Mouse (Mus musculus) stomach, embryonic 16.5 days (tissue): ENCODE results near the gene Wfdc21. TPM values are rescaled to one million over a fixed set of nuclear protein-coding genes. Genes with fewer than 3 reads are reported as not detected.

Experiments used
- ATAC-seq: fragments of 200-750 bp; cut with Nextera tagmentation; 2 replicates; pipeline ENCODE4 v1.8.0; 2017; ENCODE audit warnings: moderate number of reproducible peaks, moderate TSS enrichment; ENCODE audit not compliant: insufficient read depth, low FRiP score
- H3K27ac ChIP-seq: fragments of 300-500 bp; sonication (generic); 2 replicates; pipeline ENCODE4 v1.5.1; 2014; ENCODE audit warnings: low read length
- H3K27me3 ChIP-seq: fragments of 300-500 bp; sonication (generic); 2 replicates; pipeline ENCODE4 v1.6.1; 2014; ENCODE audit warnings: low read length, control low read depth, mixed read lengths; ENCODE audit not compliant: control insufficient read depth, insufficient read depth
- H3K36me3 ChIP-seq: fragments of 300-500 bp; sonication (generic); 2 replicates; pipeline ENCODE4 v1.6.1; 2014; ENCODE audit warnings: low read length; ENCODE audit not compliant: control insufficient read depth, insufficient read depth
- H3K4me1 ChIP-seq: fragments of 300-500 bp; sonication (generic); 2 replicates; pipeline ENCODE4 v1.6.1; 2014; ENCODE audit warnings: low read length, control low read depth, mixed read lengths; ENCODE audit not compliant: control insufficient read depth, insufficient read depth
- H3K4me2 ChIP-seq: fragments of 300-500 bp; sonication (generic); 2 replicates; pipeline ENCODE4 v1.6.1; 2014; ENCODE audit warnings: low read depth, low read length, mixed read lengths
- H3K4me3 ChIP-seq: fragments of 300-500 bp; sonication (generic); replicated peaks from 2 replicates; pipeline ENCODE4 v1.5.1; 2014; ENCODE audit warnings: mild to moderate bottlenecking, low read length
- H3K9ac ChIP-seq: fragments of 300-500 bp; sonication (generic); 2 replicates; pipeline ENCODE4 v1.6.1; 2014; ENCODE audit warnings: low read length
- H3K9me3 ChIP-seq: fragments of 300-500 bp; sonication (generic); replicated peaks from 2 replicates; pipeline ENCODE4 v1.6.1; 2016; ENCODE audit warnings: low read length, control low read depth; ENCODE audit not compliant: control insufficient read depth
- WGBS: fragments of 180-500 bp; shearing (Covaris S2); extraction: QIAGEN DNeasy Blood & Tissue Kit; methylation state at CpG from one replicate; pipeline ENCODE4 v1.1.7; 2014; 5-methylcytosine and 5-hydroxymethylcytosine counted together
- polyA plus RNA-seq: library from polyadenylated mRNA; unstranded; fragments of >200 nt; fragmentation: Nextera tagmentation; extraction: Ambion mirVana; gene quantifications from 2 replicates; pipeline ENCODE4 v1.2.1, GENCODE M21; 2015

The Wfdc21 gene
- polyA plus RNA-seq, 1 experiment from 2014 or later, result 11.0 TPM

GRCm38 (mm10) chr11:83731116-83731515, 15.6 kb upstream of the Wfdc21 start:
- no peaks in the 10 kb centered on the region for H3K4me1 ChIP-seq
- no peak overlapping the region for H3K27ac ChIP-seq
- no peak overlapping the region for H3K4me3 ChIP-seq
- H3K4me2 ChIP-seq, result no peak overlapping the region
- no peak overlapping the region for H3K9ac ChIP-seq
- no peak for ATAC-seq
- 79% methylated on average over 1 of the region's 1 CpGs for WGBS
- peaks cover 4% of the 10 kb centered on the region; the same call in 1 of the 2 replicates for H3K9me3 ChIP-seq
- H3K36me3 ChIP-seq, result no peaks in the 10 kb centered on the region
- H3K27me3 ChIP-seq, result no peaks in the 10 kb centered on the region

- Histone ChIP-seq H3K4me1 (no peaks in the 10 kb centered on the region), H3K9ac (no peak overlapping the region), H3K4me2 (no peak overlapping the region), H3K4me3 (no peak overlapping the region), H3K9me3 (peaks cover 4% of the 10 kb centered on the region; the same call in 1 of the 2 replicates), H3K36me3 (no peaks in the 10 kb centered on the region), H3K27me3 (no peaks in the 10 kb centered on the region), H3K27ac (no peak overlapping the region)
- ATAC-seq, result no peak
- 76% methylated on average over 5 of the region's 5 CpGs for WGBS
Observed at GRCm38 (mm10) chr11:83733071-83733640, 13.6 kb upstream of the Wfdc21 start.

- WGBS, result 82% methylated on average over 1 of the region's 1 CpGs
- no peaks in the 10 kb centered on the region for H3K36me3 ChIP-seq
- H3K9ac ChIP-seq, result no peak overlapping the region
- no peak overlapping the region for H3K27ac ChIP-seq
- H3K4me3 ChIP-seq, result no peak overlapping the region
- H3K9me3 ChIP-seq, result peaks cover 4% of the 10 kb centered on the region; the same call in 1 of the 2 replicates
- H3K27me3 ChIP-seq, result no peaks in the 10 kb centered on the region
- H3K4me1 ChIP-seq, result no peaks in the 10 kb centered on the region
- ATAC-seq, result no peak
- no peak overlapping the region for H3K4me2 ChIP-seq
Observed at GRCm38 (mm10) chr11:83734215-83734614, 12.5 kb upstream of the Wfdc21 start.

- Histone ChIP-seq H3K9me3 (peaks cover 4% of the 10 kb centered on the region; the same call in 1 of the 2 replicates), H3K4me3 (no peak overlapping the region), H3K36me3 (no peaks in the 10 kb centered on the region), H3K9ac (no peak overlapping the region), H3K4me2 (no peak overlapping the region), H3K27ac (no peak overlapping the region), H3K4me1 (no peaks in the 10 kb centered on the region), H3K27me3 (no peaks in the 10 kb centered on the region)
- WGBS, result 63% methylated on average over 2 of the region's 2 CpGs
- ATAC-seq, result no peak
Observed at GRCm38 (mm10) chr11:83735881-83736280, 10.9 kb upstream of the Wfdc21 start.

GRCm38 (mm10) chr11:83737109-83737558, 9.6 kb upstream of the Wfdc21 start:
- no peaks in the 10 kb centered on the region for H3K36me3 ChIP-seq
- no peak overlapping the region for H3K4me3 ChIP-seq
- no peaks in the 10 kb centered on the region for H3K27me3 ChIP-seq
- peaks cover 4% of the 10 kb centered on the region; the same call in 1 of the 2 replicates for H3K9me3 ChIP-seq
- no peak overlapping the region for H3K4me2 ChIP-seq
- H3K9ac ChIP-seq, result no peak overlapping the region
- no peaks in the 10 kb centered on the region for H3K4me1 ChIP-seq
- no peak for ATAC-seq
- no peak overlapping the region for H3K27ac ChIP-seq
- WGBS, result 74% methylated on average over 3 of the region's 3 CpGs

- Histone ChIP-seq H3K36me3 (no peaks in the 10 kb centered on the region), H3K27me3 (no peaks in the 10 kb centered on the region), H3K9ac (no peak overlapping the region), H3K4me2 (no peak overlapping the region), H3K4me3 (no peak overlapping the region), H3K4me1 (no peaks in the 10 kb centered on the region), H3K27ac (no peak overlapping the region), H3K9me3 (no peaks in the 10 kb centered on the region)
- ATAC-seq, result no peak
- WGBS, result 22% methylated on average over 5 of the region's 5 CpGs
Observed at GRCm38 (mm10) chr11:83739241-83739640, 7.5 kb upstream of the Wfdc21 start.

- Histone ChIP-seq H3K9me3 (no peaks in the 10 kb centered on the region), H3K36me3 (no peaks in the 10 kb centered on the region), H3K27me3 (no peaks in the 10 kb centered on the region), H3K9ac (no peak overlapping the region), H3K4me2 (no peak overlapping the region), H3K4me3 (no peak overlapping the region), H3K4me1 (no peaks in the 10 kb centered on the region), H3K27ac (no peak overlapping the region)
- no peak for ATAC-seq
- 71% methylated on average over 4 of the region's 4 CpGs for WGBS
Observed at GRCm38 (mm10) chr11:83740443-83740991, 6.2 kb upstream of the Wfdc21 start.

- Histone ChIP-seq H3K4me2 (no peak overlapping the region), H3K27ac (no peak overlapping the region), H3K36me3 (no peaks in the 10 kb centered on the region), H3K9ac (no peak overlapping the region), H3K9me3 (no peaks in the 10 kb centered on the region), H3K4me3 (no peak overlapping the region), H3K27me3 (no peaks in the 10 kb centered on the region), H3K4me1 (no peaks in the 10 kb centered on the region)
- ATAC-seq, result no peak
- 68% methylated on average over 5 of the region's 5 CpGs for WGBS
Observed at GRCm38 (mm10) chr11:83741841-83742240, 4.9 kb upstream of the Wfdc21 start.

GRCm38 (mm10) chr11:83742731-83743355, 3.9 kb upstream of the Wfdc21 start:
- Histone ChIP-seq H3K4me3 (no peak overlapping the region), H3K4me2 (no peak overlapping the region), H3K9ac (no peak overlapping the region), H3K36me3 (no peaks in the 10 kb centered on the region), H3K4me1 (no peaks in the 10 kb centered on the region), H3K27me3 (no peaks in the 10 kb centered on the region), H3K9me3 (no peaks in the 10 kb centered on the region), H3K27ac (no peak overlapping the region)
- no peak for ATAC-seq
- WGBS, result 73% methylated on average over 9 of the region's 9 CpGs
